Mouse (Mus musculus): Measurements from ENCODE around the gene Gpr61. TPM values are rescaled to one million over a fixed set of nuclear protein-coding genes. Genes with fewer than 3 reads are reported as not detected.

Gpr61 gene
- not detected for total RNA-seq (2023)

GRCm38 (mm10) chr3:108154656-108155055 lies at the start of gene Gpr61:
Gpr61 (minus strand) TSS chr3:108154882.

GRCm38 (mm10) chr3:108200329-108201323 lies 45.9 kb upstream of the Gpr61 start, which contains the start of gene Cyb561d1:
Cyb561d1 (minus strand) TSS chr3:108201212.

DNA sequence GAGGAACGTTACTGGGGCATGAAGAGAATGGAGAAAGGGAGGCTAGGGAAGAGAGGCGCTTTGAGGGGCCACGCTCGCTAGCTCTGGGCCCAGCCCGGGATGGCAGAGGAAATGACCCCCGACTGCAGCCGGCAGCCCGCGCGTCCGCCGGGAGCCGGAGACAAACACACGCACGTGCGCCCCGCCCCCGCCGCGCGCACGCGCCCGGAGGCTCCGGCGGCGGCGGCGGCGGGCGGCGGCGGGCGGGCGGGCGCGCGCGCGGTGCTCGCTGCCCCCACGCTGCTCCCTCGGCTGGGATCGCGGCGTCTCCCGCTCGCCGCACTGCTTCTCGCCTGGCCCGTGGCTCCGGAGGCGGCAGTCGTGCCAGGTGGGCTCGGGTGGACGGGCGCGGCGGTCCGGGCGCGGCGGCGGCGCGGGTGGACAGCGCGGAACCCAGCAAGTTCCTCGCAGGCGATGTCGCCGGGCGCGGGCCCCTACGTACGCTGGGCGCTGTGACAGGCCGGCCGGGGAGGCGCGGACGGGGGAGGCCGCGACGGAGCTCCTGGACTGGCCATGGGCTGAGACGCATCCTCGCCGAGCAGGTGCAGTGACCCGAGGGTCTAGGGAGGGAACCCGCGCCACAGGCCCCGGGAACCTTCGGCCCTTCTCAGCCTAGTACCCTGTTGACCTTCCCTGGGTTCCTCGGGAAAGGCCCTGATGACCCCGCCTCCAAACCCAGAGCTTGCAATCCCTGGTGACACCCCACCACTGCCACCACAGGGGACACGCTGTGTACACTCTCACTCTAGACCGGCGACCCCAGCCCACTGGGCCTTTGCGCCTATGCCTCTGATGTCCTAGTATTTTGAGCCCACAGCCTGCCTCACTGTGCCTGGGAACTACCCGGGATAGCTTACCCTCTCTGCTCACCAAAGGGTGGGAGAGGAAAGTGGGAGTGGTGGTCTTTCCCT lies 31.7 kb upstream of the Gpr61 start, which contains the start of gene Amigo1:
TSS of gene Amigo1 (plus strand) at position 238 of the 950 bp plus-strand sequence.

GRCm38 (mm10) chr3:108145534-108146445 lies 8.9 kb downstream of the Gpr61 start, which contains the start of gene Gnai3:
Gnai3 (minus strand) TSS chr3:108146146.

Other genes with a start within 250 kb of the Gpr61 start
- gene Gstm7, start 223.1 kb downstream of the Gpr61 start, total RNA-seq (2023): 1.7 TPM
- not detected for gene Gstm6, start 211.1 kb downstream of the Gpr61 start, total RNA-seq (2023)
- gene Gstm3, start 185.6 kb downstream of the Gpr61 start, total RNA-seq (2023): not detected
- not detected for gene Gstm2, start 168.4 kb downstream of the Gpr61 start, total RNA-seq (2023)
- gene Gstm1, start 136.9 kb downstream of the Gpr61 start, total RNA-seq (2023): 7.4 TPM
- gene Gstm4, start 110.0 kb downstream of the Gpr61 start, total RNA-seq (2023): 2.7 TPM
- 29.5 TPM for gene Ampd2, start 68.2 kb downstream of the Gpr61 start, total RNA-seq (2023)
- not detected for gene Gnat2, start 62.1 kb downstream of the Gpr61 start, total RNA-seq (2023)
- gene Gnai3, start 8.7 kb downstream of the Gpr61 start, total RNA-seq (2023): 93.5 TPM
- 1.8 TPM for gene Amigo1, start 31.5 kb upstream of the Gpr61 start, total RNA-seq (2023)
- gene Cyb561d1, start 46.3 kb upstream of the Gpr61 start, total RNA-seq (2023): 30.4 TPM
- gene Atxn7l2, start 56.1 kb upstream of the Gpr61 start, total RNA-seq (2023): 44.7 TPM
- gene Sypl2, start 71.8 kb upstream of the Gpr61 start, total RNA-seq (2023): not detected
- gene Psma5, start 102.0 kb upstream of the Gpr61 start, total RNA-seq (2023): 29.1 TPM
- gene Sort1, start 129.2 kb upstream of the Gpr61 start, total RNA-seq (2023): 1.1 TPM
- gene Mybphl, start 210.0 kb upstream of the Gpr61 start, total RNA-seq (2023): not detected
- gene Psrc1, start 229.0 kb upstream of the Gpr61 start, total RNA-seq (2023): not detected

Data from CD4-positive naive resting alpha-beta T cell, adult 76 days (primary cell).